Mouse (Mus musculus): ENCODE results near the gene Akap8l.

DNA sequence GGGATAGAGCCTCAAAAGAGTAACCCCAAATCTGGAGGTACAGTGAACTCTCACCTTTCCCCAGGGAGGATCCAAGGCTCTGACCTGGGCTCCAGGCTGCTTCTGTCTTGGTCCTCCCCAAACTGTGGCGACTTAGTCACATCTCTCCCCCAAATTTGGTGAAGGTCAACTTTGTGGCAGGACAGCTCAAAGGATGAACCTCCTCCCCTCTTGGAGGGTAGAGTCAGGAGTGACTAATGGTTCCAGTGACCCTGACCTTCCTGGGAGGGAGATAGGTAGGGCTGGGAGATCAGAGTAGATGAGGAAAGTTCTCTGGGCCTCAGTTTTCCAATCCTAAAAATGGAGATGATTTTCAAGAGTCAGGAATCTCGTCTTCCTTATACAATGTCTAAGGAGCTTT is 28.4 kb upstream of the Akap8l start:
- no peak for TF ChIP-seq HCFC1 (IDR thresholded peaks at IDR 0.05; ENCODE audit: low read depth, low read length)
- TF ChIP-seq POLR2A (IDR thresholded peaks at IDR 0.05; ENCODE audit: control insufficient read depth in 1 of 2, insufficient read depth in 1 of 2, low read depth in 1 of 2, low read length in 2 of 2, poor library complexity in 1 of 2) = no peak
- no peak for TF ChIP-seq GATA1 (IDR thresholded peaks at IDR 0.05; ENCODE audit: low read depth, low read length)
- no peak for TF ChIP-seq CTCF (IDR thresholded peaks at IDR 0.05 in 2 of 3, conservative IDR thresholded peaks at IDR 0.05 in 1 of 3; ENCODE audit: control insufficient read depth in 1 of 3, insufficient read depth in 1 of 3, low read depth in 2 of 3, low read length in 3 of 3, poor library complexity in 1 of 3, severe bottlenecking in 1 of 3)
- no peak for TF ChIP-seq ZC3H11A (IDR thresholded peaks at IDR 0.05; ENCODE audit: low read depth, low read length)
- TF ChIP-seq EP300 (IDR thresholded peaks at IDR 0.05; ENCODE audit: low read depth in 1 of 2, low read length in 2 of 2) = no peak
- no peak for TF ChIP-seq RCOR1 (IDR thresholded peaks at IDR 0.05; ENCODE audit: low read depth, low read length)
- no peak for TF ChIP-seq MAFK (IDR thresholded peaks at IDR 0.05; ENCODE audit: borderline replicate concordance, low read depth, low read length)
- TF ChIP-seq SIN3A (IDR thresholded peaks at IDR 0.05; ENCODE audit: low read length) = no peak
- TF ChIP-seq MAZ (IDR thresholded peaks at IDR 0.05; ENCODE audit: low read depth, low read length) = no peak
- TF ChIP-seq CHD1 (IDR thresholded peaks at IDR 0.05; ENCODE audit: low read depth, low read length) = no peak
